Mouse (Mus musculus): ENCODE data around the gene Gm7257. TPM values are rescaled to one million over a fixed set of nuclear protein-coding genes. Genes with fewer than 3 reads are reported as not detected.

Gm7257 gene
- not detected for total RNA-seq (2023)

GRCm38 (mm10) chr9:36431584-36431983 is at the start of gene Gm7257:
TSS of gene Gm7257 (plus strand) at chr9:36431884.

GRCm38 (mm10) chr9:36475338-36475737 is 43.7 kb downstream of the Gm7257 start, which contains the start of gene Gm9513:
TSS of gene Gm9513 (plus strand) at chr9:36475638.

Other genes starting within 250 kb of the Gm7257 start
- not detected for gene Gm9513, start 43.8 kb downstream of the Gm7257 start, total RNA-seq (2023)
- gene Gm5615, start 110.1 kb downstream of the Gm7257 start, total RNA-seq (2023) = not detected
- gene Gm17689, start 150.8 kb downstream of the Gm7257 start, total RNA-seq (2023) = not detected
- gene A630095E13Rik, start 211.5 kb downstream of the Gm7257 start, total RNA-seq (2023) = not detected

Data from T-cell, adult 66 days (primary cell).